Mouse (Mus musculus): ENCODE results near the gene Plekhg2.

Plekhg2 gene

GRCm38 (mm10) chr7:28368276-28368920 lies 4.0 kb downstream of the Plekhg2 start:
- no peak for DNase-seq (ENCODE audit: low spot score in 2 of 2)

GRCm38 (mm10) chr7:28367663-28368275 lies 4.6 kb downstream of the Plekhg2 start:
- no peak for DNase-seq (ENCODE audit: low spot score in 2 of 2)

GRCm38 (mm10) chr7:28362441-28363060 lies 9.8 kb downstream of the Plekhg2 start:
- DNase-seq (ENCODE audit: low spot score in 2 of 2) = no peak

GRCm38 (mm10) chr7:28361647-28362341 lies 10.6 kb downstream of the Plekhg2 start:
- no peak for DNase-seq (ENCODE audit: low spot score in 2 of 2)

- DNase-seq (ENCODE audit: low spot score in 2 of 2) = no peak
Measured at GRCm38 (mm10) chr7:28360291-28360690, 12.1 kb downstream of the Plekhg2 start.

GRCm38 (mm10) chr7:28359854-28360253 lies 12.5 kb downstream of the Plekhg2 start:
- no peak for DNase-seq (ENCODE audit: low spot score in 2 of 2)

GRCm38 (mm10) chr7:28358431-28358830 lies 14.0 kb downstream of the Plekhg2 start:
- DNase-seq (ENCODE audit: low spot score in 2 of 2) = no peak

- DNase-seq (ENCODE audit: low spot score in 2 of 2) = peak in 1 of 2 experiments; percentile 21
Measured at GRCm38 (mm10) chr7:28357984-28358383, 14.4 kb downstream of the Plekhg2 start.

GRCm38 (mm10) chr7:28356981-28357380 lies 15.4 kb downstream of the Plekhg2 start:
- peak; percentile 76 to 83 for DNase-seq (ENCODE audit: low spot score in 2 of 2)

- no peak for DNase-seq (ENCODE audit: low spot score in 2 of 2)
Measured at GRCm38 (mm10) chr7:28355221-28355620, 17.2 kb downstream of the Plekhg2 start.

GRCm38 (mm10) chr7:28354596-28354995 lies 17.8 kb downstream of the Plekhg2 start:
- DNase-seq (ENCODE audit: low spot score in 2 of 2) = no peak

GRCm38 (mm10) chr7:28354113-28354581 lies 18.3 kb downstream of the Plekhg2 start:
- no peak for DNase-seq (ENCODE audit: low spot score in 2 of 2)

GRCm38 (mm10) chr7:28353267-28353666 lies 19.1 kb downstream of the Plekhg2 start:
- DNase-seq (ENCODE audit: low spot score in 2 of 2) = no peak

- DNase-seq (ENCODE audit: low spot score in 2 of 2) = no peak
Measured at GRCm38 (mm10) chr7:28351676-28352191, 20.7 kb downstream of the Plekhg2 start.

- peak; percentile 98 to 99 for DNase-seq (ENCODE audit: low spot score in 2 of 2)
Measured at GRCm38 (mm10) chr7:28350155-28350883, 22.1 kb downstream of the Plekhg2 start, which contains the start of gene Rps16. TSS of gene Rps16 (plus strand) at chr7:28350652.

GRCm38 (mm10) chr7:28348601-28349000 lies 23.8 kb downstream of the Plekhg2 start:
- DNase-seq (ENCODE audit: low spot score in 2 of 2) = no peak

GRCm38 (mm10) chr7:28347746-28348145 lies 24.7 kb downstream of the Plekhg2 start:
- DNase-seq (ENCODE audit: low spot score in 2 of 2) = no peak

GRCm38 (mm10) chr7:28344637-28345036 lies 27.8 kb downstream of the Plekhg2 start:
- DNase-seq (ENCODE audit: low spot score in 2 of 2) = no peak

GRCm38 (mm10) chr7:28341381-28341780 lies 31.0 kb downstream of the Plekhg2 start:
- no peak for DNase-seq (ENCODE audit: low spot score in 2 of 2)

- DNase-seq (ENCODE audit: low spot score in 2 of 2) = no peak
Measured at GRCm38 (mm10) chr7:28339213-28339917, 33.0 kb downstream of the Plekhg2 start.
